Mouse (Mus musculus) spleen, adult 2 months (tissue): ENCODE data around the gene Ap2b1.

Experiments used
- CTCF ChIP-seq: fragments of 200-500 bp; IDR thresholded peaks from 2 replicates; pipeline ENCODE4 v1.5.1; 2011; ENCODE audit warnings: mild to moderate bottlenecking, inconsistent platforms; ENCODE audit not compliant: insufficient read depth, insufficient read length, insufficient replicate concordance; ENCODE audit errors: extremely low read depth
- POLR2A ChIP-seq: fragments of 200-500 bp; IDR thresholded peaks from 2 replicates; pipeline ENCODE4 v1.6.1; 2011; ENCODE audit warnings: low read depth, low read length, inconsistent platforms

GRCm38 (mm10) chr11:83271951-83272843 is 26.6 kb upstream of the Ap2b1 start:
- TF ChIP-seq CTCF, result 0 out of 2 replicates have a peak, but pooled peaks have one; percentile 1
- no peak for TF ChIP-seq POLR2A
